Mouse (Mus musculus) brain, adult 10 weeks (tissue): ENCODE results near the gene Spin4. TPM values are rescaled to one million over a fixed set of nuclear protein-coding genes. Genes with fewer than 3 reads are reported as not detected.

Source experiments
- polyA plus RNA-seq: library from polyadenylated mRNA; stranded (reverse); fragments of 350-450 nt; fragmentation: Illumina TruSeq; extraction: RNeasy Lipid Tissue Mini Kit (QIAGEN cat#74804); gene quantifications from one replicate; pipeline ENCODE4 v1.2.3, GENCODE M21; 2015; ENCODE audit warnings: low read depth, low replicate concordance

The Spin4 gene
- polyA plus RNA-seq = 0.43 TPM

DNA sequence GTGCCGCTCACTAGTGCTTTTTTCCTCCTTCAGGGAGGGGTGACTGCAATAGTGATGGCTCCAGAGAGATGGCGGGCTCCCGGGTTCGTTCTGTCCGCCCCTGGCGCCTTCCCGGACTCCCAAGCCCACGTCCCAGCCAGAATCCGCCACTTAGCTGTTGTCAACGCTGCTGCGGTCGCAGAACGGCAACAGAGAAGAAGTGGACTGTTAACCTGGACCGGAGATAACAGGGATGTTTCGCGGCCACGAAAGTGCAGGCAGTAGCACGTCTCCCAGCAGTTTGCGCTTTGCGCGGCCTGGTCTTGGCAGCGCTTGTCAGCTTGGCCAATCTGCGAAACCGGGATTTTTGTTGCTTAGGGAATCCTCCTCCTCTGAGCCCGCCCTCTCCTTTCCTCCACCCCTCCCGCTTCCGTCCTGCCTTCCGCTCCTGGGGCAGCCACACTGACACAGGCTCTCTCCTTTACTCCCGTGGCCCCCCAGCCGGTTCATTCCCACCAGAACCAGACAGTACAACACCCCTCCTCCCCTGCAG lies at the start of gene Spin4:
Gene Spin4, minus strand, starts transcription at position 322 of the 532 bp plus-strand sequence.

Other genes starting within 250 kb of the Spin4 start
- gene Arhgef9, start 170.2 kb upstream of the Spin4 start, polyA plus RNA-seq = 218 TPM